Mouse (Mus musculus) E14TG2a.4 (cell line): ENCODE measurements around the gene A630001G21Rik.

ENCODE experiments used
- H3K27me3 ChIP-seq: 2 replicates; pipeline ENCODE4 v1.6.1; 2014; ENCODE audit warnings: low read length, control low read depth; ENCODE audit not compliant: insufficient read depth
- H3K36me3 ChIP-seq: 2 replicates; pipeline ENCODE4 v1.6.1; 2014; ENCODE audit warnings: low read length, control low read depth; ENCODE audit not compliant: insufficient read depth
- H3K4me1 ChIP-seq: replicated peaks from 2 replicates; pipeline ENCODE4 v1.6.1; 2014; ENCODE audit warnings: low read depth, low read length, control low read depth
- H3K4me3 ChIP-seq: replicated peaks from 2 replicates; pipeline ENCODE4 v1.5.1; 2014; ENCODE audit warnings: mild to moderate bottlenecking, low read length
- H3K9me3 ChIP-seq: 2 replicates; pipeline ENCODE4 v1.6.1; 2014; ENCODE audit warnings: low read length, control low read depth
- CTCF ChIP-seq: conservative IDR thresholded peaks from 2 replicates; pipeline ENCODE4 v1.5.1; 2014; ENCODE audit warnings: low read length
- NANOG ChIP-seq: IDR thresholded peaks from 2 replicates; pipeline ENCODE4 v1.6.1; 2014; ENCODE audit warnings: borderline replicate concordance, low read length, mixed read lengths
- POU5F1 ChIP-seq: IDR thresholded peaks from 2 replicates; pipeline ENCODE4 v1.6.1; 2014; ENCODE audit warnings: low read length, borderline replicate concordance

Gene A630001G21Rik

GRCm38 (mm10) chr1:85746511-85746910 is 31.9 kb downstream of the A630001G21Rik start:
- no peaks in the 10 kb centered on the region for H3K4me1 ChIP-seq
- H3K27me3 ChIP-seq: no peaks in the 10 kb centered on the region; the same call in 1 of the 2 replicates
- no peak for TF ChIP-seq NANOG
- no peak for TF ChIP-seq POU5F1
- TF ChIP-seq CTCF: no peak
- no peaks in the 10 kb centered on the region for H3K36me3 ChIP-seq
- no peaks in the 10 kb centered on the region for H3K9me3 ChIP-seq
- no peak overlapping the region for H3K4me3 ChIP-seq

GRCm38 (mm10) chr1:85744539-85744938 is 33.9 kb downstream of the A630001G21Rik start:
- H3K9me3 ChIP-seq: no peaks in the 10 kb centered on the region
- no peaks in the 10 kb centered on the region for H3K36me3 ChIP-seq
- H3K4me1 ChIP-seq: no peaks in the 10 kb centered on the region
- no peak for TF ChIP-seq POU5F1
- no peak for TF ChIP-seq NANOG
- no peak for TF ChIP-seq CTCF
- H3K4me3 ChIP-seq: no peak overlapping the region
- H3K27me3 ChIP-seq: no peaks in the 10 kb centered on the region; the same call in 1 of the 2 replicates

- H3K9me3 ChIP-seq: no peaks in the 10 kb centered on the region
These were observed 35.4 kb downstream of the A630001G21Rik start for GRCm38 (mm10) chr1:85742916-85743505.

GRCm38 (mm10) chr1:85742333-85742732 is 36.1 kb downstream of the A630001G21Rik start:
- no peaks in the 10 kb centered on the region for H3K9me3 ChIP-seq
- H3K27me3 ChIP-seq: no peaks in the 10 kb centered on the region
- TF ChIP-seq POU5F1: no peak
- TF ChIP-seq NANOG: no peak
- TF ChIP-seq CTCF: no peak
- H3K4me1 ChIP-seq: no peaks in the 10 kb centered on the region
- H3K36me3 ChIP-seq: no peaks in the 10 kb centered on the region
- H3K4me3 ChIP-seq: no peak overlapping the region

More at GRCm38 (mm10) chr1:85742916-85743505, 35.4 kb downstream of the A630001G21Rik start:
- Histone ChIP-seq H3K36me3 (no peaks in the 10 kb centered on the region), H3K4me3 (no peak overlapping the region), H3K27me3 (no peaks in the 10 kb centered on the region), H3K4me1 (no peaks in the 10 kb centered on the region)
- TF ChIP-seq NANOG (no peak), POU5F1 (no peak), CTCF (no peak)

- Histone ChIP-seq H3K9me3 (no peaks in the 10 kb centered on the region), H3K4me3 (no peak overlapping the region), H3K36me3 (no peaks in the 10 kb centered on the region), H3K27me3 (no peaks in the 10 kb centered on the region), H3K4me1 (peaks cover 5% of the 10 kb centered on the region)
- no peak for TF ChIP-seq NANOG
- no peak for TF ChIP-seq CTCF
- no peak for TF ChIP-seq POU5F1
These were observed 37.5 kb downstream of the A630001G21Rik start for GRCm38 (mm10) chr1:85740923-85741322.

DNA sequence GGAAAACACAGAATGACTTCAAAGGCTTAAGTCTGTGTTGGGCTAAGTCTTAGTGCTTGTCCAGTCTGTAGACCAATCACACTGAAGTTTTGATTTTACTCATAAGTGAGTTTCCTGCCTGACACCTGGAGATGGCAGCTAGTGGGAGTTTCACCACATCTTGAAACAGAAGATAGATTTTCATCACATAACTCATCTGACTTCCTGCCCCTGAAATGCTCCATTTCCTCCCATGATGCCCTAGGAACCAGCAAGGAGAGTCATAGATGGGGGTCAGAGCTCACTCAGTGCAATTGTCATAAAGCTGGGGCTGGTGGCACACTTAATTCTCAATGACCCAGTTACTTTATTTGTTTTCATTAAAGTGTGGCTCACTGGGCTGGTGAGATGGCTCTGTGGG is 38.6 kb downstream of the A630001G21Rik start:
- TF ChIP-seq CTCF (no peak), NANOG (no peak), POU5F1 (no peak)
- no peak overlapping the region for H3K4me3 ChIP-seq
- H3K9me3 ChIP-seq: no peaks in the 10 kb centered on the region
- no peaks in the 10 kb centered on the region; the same call in 1 of the 2 replicates for H3K27me3 ChIP-seq
- H3K4me1 ChIP-seq: peaks cover 14% of the 10 kb centered on the region
- H3K36me3 ChIP-seq: no peaks in the 10 kb centered on the region

GRCm38 (mm10) chr1:85739000-85739399 is 39.4 kb downstream of the A630001G21Rik start:
- no peaks in the 10 kb centered on the region for H3K9me3 ChIP-seq
- no peaks in the 10 kb centered on the region for H3K36me3 ChIP-seq
- H3K4me3 ChIP-seq: no peak overlapping the region
- TF ChIP-seq NANOG (no peak), POU5F1 (no peak), CTCF (no peak)
- no peaks in the 10 kb centered on the region; the same call in 1 of the 2 replicates for H3K27me3 ChIP-seq
- H3K4me1 ChIP-seq: peaks cover 14% of the 10 kb centered on the region

- TF ChIP-seq NANOG (no peak), CTCF (peak; percentile 81)
- Histone ChIP-seq H3K27me3 (no peaks in the 10 kb centered on the region; the same call in 1 of the 2 replicates), H3K9me3 (no peaks in the 10 kb centered on the region)
These were observed 41.9 kb downstream of the A630001G21Rik start for GRCm38 (mm10) chr1:85736355-85737184.

More at GRCm38 (mm10) chr1:85736355-85737184, 41.9 kb downstream of the A630001G21Rik start:
- Histone ChIP-seq H3K4me3 (peak overlapping the region; percentile 55), H3K36me3 (no peaks in the 10 kb centered on the region), H3K4me1 (peaks cover 14% of the 10 kb centered on the region)
